Mouse (Mus musculus): ENCODE results near the gene Olfr552. TPM values are rescaled to one million over a fixed set of nuclear protein-coding genes. Genes with fewer than 3 reads are reported as not detected.

Gene Olfr552
- total RNA-seq, 2 experiments from 2014 or later: 0.20 TPM; not detected in 1

Other genes with a start within 250 kb of the Olfr552 start
- 270 and 301 TPM in 2 replicates for gene Rrm1, start 156.1 kb upstream of the Olfr552 start, total RNA-seq (2014; fragmentation: Nextera tagmentation)
- 1,022 TPM in 2 replicates for gene Rrm1, start 156.1 kb upstream of the Olfr552 start, total RNA-seq (2017)
- not detected in 2 replicates for gene Olfr543, start 116.1 kb upstream of the Olfr552 start, total RNA-seq (2014; fragmentation: Nextera tagmentation)
- gene Olfr543, start 116.1 kb upstream of the Olfr552 start, total RNA-seq (2017): 0.09 TPM in 1 of 2 replicates, not detected in the other
- not detected in 2 replicates for gene Olfr544, start 109.5 kb upstream of the Olfr552 start, total RNA-seq (2014; fragmentation: Nextera tagmentation)
- 0.05 TPM in 1 of 2 replicates, not detected in the other for gene Olfr544, start 109.5 kb upstream of the Olfr552 start, total RNA-seq (2017)
- not detected in 2 replicates for gene Olfr545, start 98.2 kb upstream of the Olfr552 start, total RNA-seq (2014; fragmentation: Nextera tagmentation)
- not detected in 2 replicates for gene Olfr545, start 98.2 kb upstream of the Olfr552 start, total RNA-seq (2017)
- not detected in 2 replicates for gene Olfr547, start 63.0 kb upstream of the Olfr552 start, total RNA-seq (2014; fragmentation: Nextera tagmentation)
- not detected in 2 replicates for gene Olfr547, start 63.0 kb upstream of the Olfr552 start, total RNA-seq (2017)
- not detected in 2 replicates for gene Olfr548-ps1, start 56.9 kb upstream of the Olfr552 start, total RNA-seq (2014; fragmentation: Nextera tagmentation)
- gene Olfr548-ps1, start 56.9 kb upstream of the Olfr552 start, total RNA-seq (2017): not detected in 2 replicates
- gene Olfr549, start 47.9 kb upstream of the Olfr552 start, total RNA-seq (2014; fragmentation: Nextera tagmentation): not detected in 2 replicates
- not detected in 2 replicates for gene Olfr549, start 47.9 kb upstream of the Olfr552 start, total RNA-seq (2017)
- 10.2 and 20.0 TPM in 2 replicates for gene Trim21, start 32.3 kb upstream of the Olfr552 start, total RNA-seq (2014; fragmentation: Nextera tagmentation)
- gene Trim21, start 32.3 kb upstream of the Olfr552 start, total RNA-seq (2017): 24.0 and 31.5 TPM in 2 replicates
- gene Olfr550, start 26.3 kb upstream of the Olfr552 start, total RNA-seq (2014; fragmentation: Nextera tagmentation): not detected in 2 replicates
- gene Olfr550, start 26.3 kb upstream of the Olfr552 start, total RNA-seq (2017): 0.04 TPM in 1 of 2 replicates, not detected in the other
- not detected in 2 replicates for gene Olfr551, start 5.9 kb upstream of the Olfr552 start, total RNA-seq (2014; fragmentation: Nextera tagmentation)
- gene Olfr551, start 5.9 kb upstream of the Olfr552 start, total RNA-seq (2017): not detected in 2 replicates
- not detected in 2 replicates for gene Olfr553, start 20.4 kb downstream of the Olfr552 start, total RNA-seq (2014; fragmentation: Nextera tagmentation)
- not detected in 2 replicates for gene Olfr553, start 20.4 kb downstream of the Olfr552 start, total RNA-seq (2017)
- not detected in 2 replicates for gene Olfr554, start 40.7 kb downstream of the Olfr552 start, total RNA-seq (2014; fragmentation: Nextera tagmentation)
- gene Olfr554, start 40.7 kb downstream of the Olfr552 start, total RNA-seq (2017): not detected in 2 replicates
- gene Olfr555, start 61.1 kb downstream of the Olfr552 start, total RNA-seq (2014; fragmentation: Nextera tagmentation): not detected in 2 replicates
- gene Olfr555, start 61.1 kb downstream of the Olfr552 start, total RNA-seq (2017): not detected in 2 replicates
- not detected in 2 replicates for gene Olfr556, start 67.1 kb downstream of the Olfr552 start, total RNA-seq (2014; fragmentation: Nextera tagmentation)
- gene Olfr556, start 67.1 kb downstream of the Olfr552 start, total RNA-seq (2017): not detected in 2 replicates
- gene Trim68, start 89.6 kb downstream of the Olfr552 start, total RNA-seq (2014; fragmentation: Nextera tagmentation): 6.7 and 8.4 TPM in 2 replicates
- 1.8 and 6.0 TPM in 2 replicates for gene Trim68, start 89.6 kb downstream of the Olfr552 start, total RNA-seq (2017)
- gene Olfr557, start 98.1 kb downstream of the Olfr552 start, total RNA-seq (2014; fragmentation: Nextera tagmentation): not detected in 2 replicates
- gene Olfr557, start 98.1 kb downstream of the Olfr552 start, total RNA-seq (2017): not detected in 2 replicates
- not detected in 2 replicates for gene Olfr558, start 104.4 kb downstream of the Olfr552 start, total RNA-seq (2014; fragmentation: Nextera tagmentation)
- not detected in 2 replicates for gene Olfr558, start 104.4 kb downstream of the Olfr552 start, total RNA-seq (2017)
- not detected in 2 replicates for gene Olfr33, start 121.3 kb downstream of the Olfr552 start, total RNA-seq (2014; fragmentation: Nextera tagmentation)
- gene Olfr33, start 121.3 kb downstream of the Olfr552 start, total RNA-seq (2017): not detected in 2 replicates
- gene Olfr559, start 129.7 kb downstream of the Olfr552 start, total RNA-seq (2014; fragmentation: Nextera tagmentation): not detected in 2 replicates
- gene Olfr559, start 129.7 kb downstream of the Olfr552 start, total RNA-seq (2017): not detected in 2 replicates
- not detected in 2 replicates for gene Olfr560, start 161.6 kb downstream of the Olfr552 start, total RNA-seq (2014; fragmentation: Nextera tagmentation)
- not detected in 2 replicates for gene Olfr560, start 161.6 kb downstream of the Olfr552 start, total RNA-seq (2017)
- not detected in 2 replicates for gene Olfr78, start 161.7 kb downstream of the Olfr552 start, total RNA-seq (2014; fragmentation: Nextera tagmentation)
- gene Olfr78, start 161.7 kb downstream of the Olfr552 start, total RNA-seq (2017): not detected in 2 replicates
- gene Olfr561, start 173.5 kb downstream of the Olfr552 start, total RNA-seq (2014; fragmentation: Nextera tagmentation): not detected in 2 replicates
- gene Olfr561, start 173.5 kb downstream of the Olfr552 start, total RNA-seq (2017): not detected in 2 replicates
- gene Olfr564, start 205.7 kb downstream of the Olfr552 start, total RNA-seq (2014; fragmentation: Nextera tagmentation): not detected in 2 replicates
- gene Olfr564, start 205.7 kb downstream of the Olfr552 start, total RNA-seq (2017): not detected in 2 replicates